Mouse (Mus musculus) embryonic facial prominence, embryonic 10.5 days (tissue): Measurements from ENCODE around the gene Negr1. TPM values are rescaled to one million over a fixed set of nuclear protein-coding genes. Genes with fewer than 3 reads are reported as not detected.

Source experiments
- DNase-seq: peaks from one replicate; pipeline ENCODE4 v3.0.0-alpha.2; 2017; ENCODE audit warnings: low spot score
- H3K27ac ChIP-seq: fragments of 300-500 bp; sonication (generic); replicated peaks from 2 replicates; pipeline ENCODE4 v1.5.1; 2016; ENCODE audit warnings: mild to moderate bottlenecking
- H3K27me3 ChIP-seq: fragments of 300-500 bp; sonication (generic); replicated peaks from 2 replicates; pipeline ENCODE4 v1.6.1; 2016; ENCODE audit warnings: low read depth, mild to moderate bottlenecking; ENCODE audit not compliant: poor library complexity, severe bottlenecking
- H3K36me3 ChIP-seq: fragments of 300-500 bp; sonication (generic); replicated peaks from 2 replicates; pipeline ENCODE4 v1.6.1; 2016; ENCODE audit warnings: mild to moderate bottlenecking, moderate library complexity
- H3K4me1 ChIP-seq: fragments of 300-500 bp; sonication (generic); 2 replicates; pipeline ENCODE4 v1.6.1; 2016
- H3K4me3 ChIP-seq: fragments of 300-500 bp; sonication (generic); 2 replicates; pipeline ENCODE4 v1.5.1; 2016; ENCODE audit warnings: mild to moderate bottlenecking, moderate library complexity
- H3K9me3 ChIP-seq: fragments of 300-500 bp; sonication (generic); 2 replicates; pipeline ENCODE4 v1.6.1; 2016; ENCODE audit warnings: mild to moderate bottlenecking
- WGBS: fragments of 180-500 bp; shearing (Covaris S2); methylation state at CpG from one replicate; pipeline ENCODE4 v1.1.7; 2016; 5-methylcytosine and 5-hydroxymethylcytosine counted together
- polyA plus RNA-seq: library from polyadenylated mRNA; unstranded; fragments of >200 nt; fragmentation: Nextera tagmentation; extraction: Ambion mirVana; gene quantifications from 2 replicates; pipeline ENCODE4 v1.2.1, GENCODE M21; 2016

The Negr1 gene
- polyA plus RNA-seq, 1 experiment from 2014 or later: 3.6 TPM

GRCm38 (mm10) chr3:156833920-156834319 is 272.3 kb downstream of the Negr1 start:
- no peak for DNase-seq
- no peak overlapping the region for H3K27ac ChIP-seq
- no peaks in the 10 kb centered on the region for H3K4me1 ChIP-seq
- H3K27me3 ChIP-seq: no peaks in the 10 kb centered on the region
- 69% methylated on average over 3 of the region's 3 CpGs for WGBS
- no peak overlapping the region for H3K4me3 ChIP-seq
- H3K36me3 ChIP-seq: no peaks in the 10 kb centered on the region
- H3K9me3 ChIP-seq: no peaks in the 10 kb centered on the region

- no peaks in the 10 kb centered on the region for H3K4me1 ChIP-seq
- H3K36me3 ChIP-seq: no peaks in the 10 kb centered on the region
- H3K4me3 ChIP-seq: no peak overlapping the region
- 86% methylated on average over 2 of the region's 2 CpGs for WGBS
- H3K27me3 ChIP-seq: no peaks in the 10 kb centered on the region
- H3K27ac ChIP-seq: no peak overlapping the region
- H3K9me3 ChIP-seq: no peaks in the 10 kb centered on the region
- DNase-seq: no peak
These were observed 277.0 kb downstream of the Negr1 start for GRCm38 (mm10) chr3:156838550-156838949.

GRCm38 (mm10) chr3:156848385-156848784 is 286.8 kb downstream of the Negr1 start:
- H3K36me3 ChIP-seq: no peaks in the 10 kb centered on the region
- no peak for DNase-seq
- WGBS: 80% methylated on average over 2 of the region's 2 CpGs
- no peaks in the 10 kb centered on the region for H3K4me1 ChIP-seq
- H3K27me3 ChIP-seq: no peaks in the 10 kb centered on the region
- H3K27ac ChIP-seq: no peak overlapping the region
- no peak overlapping the region for H3K4me3 ChIP-seq
- H3K9me3 ChIP-seq: no peaks in the 10 kb centered on the region

GRCm38 (mm10) chr3:156851921-156852320 is 290.3 kb downstream of the Negr1 start:
- Histone ChIP-seq H3K4me1 (no peaks in the 10 kb centered on the region), H3K27me3 (no peaks in the 10 kb centered on the region), H3K9me3 (no peaks in the 10 kb centered on the region), H3K4me3 (no peak overlapping the region), H3K36me3 (no peaks in the 10 kb centered on the region), H3K27ac (no peak overlapping the region)
- WGBS: 78% methylated on average over 3 of the region's 3 CpGs
- no peak for DNase-seq

GRCm38 (mm10) chr3:156870239-156870921 is 308.8 kb downstream of the Negr1 start:
- WGBS: 60% methylated on average over 3 of the region's 3 CpGs
- DNase-seq: no peak
- H3K36me3 ChIP-seq: no peaks in the 10 kb centered on the region
- peaks cover 12% of the 10 kb centered on the region for H3K4me1 ChIP-seq
- H3K4me3 ChIP-seq: no peak overlapping the region
- no peaks in the 10 kb centered on the region for H3K27me3 ChIP-seq
- no peak overlapping the region for H3K27ac ChIP-seq
- no peaks in the 10 kb centered on the region for H3K9me3 ChIP-seq

- Histone ChIP-seq H3K27ac (no peak overlapping the region), H3K36me3 (no peaks in the 10 kb centered on the region), H3K9me3 (no peaks in the 10 kb centered on the region), H3K27me3 (no peaks in the 10 kb centered on the region), H3K4me3 (no peak overlapping the region), H3K4me1 (peaks cover 12% of the 10 kb centered on the region)
- no peak for DNase-seq
- WGBS: 67% methylated on average over 2 of the region's 2 CpGs
These were observed 309.3 kb downstream of the Negr1 start for GRCm38 (mm10) chr3:156870922-156871257.

- no peaks in the 10 kb centered on the region for H3K27me3 ChIP-seq
- no peaks in the 10 kb centered on the region for H3K36me3 ChIP-seq
- no peak overlapping the region for H3K4me3 ChIP-seq
- WGBS: 71% methylated on average over 6 of the region's 6 CpGs
- H3K4me1 ChIP-seq: peaks cover 12% of the 10 kb centered on the region
- DNase-seq: peak; percentile 16
- no peaks in the 10 kb centered on the region for H3K9me3 ChIP-seq
- H3K27ac ChIP-seq: 0 out of 2 replicates have a peak overlapping the region, but pooled peaks have one; percentile 14
These were observed 310.1 kb downstream of the Negr1 start for GRCm38 (mm10) chr3:156871641-156872196.

- no peak overlapping the region for H3K4me3 ChIP-seq
- H3K9me3 ChIP-seq: no peaks in the 10 kb centered on the region
- DNase-seq: no peak
- peaks cover 4% of the 10 kb centered on the region for H3K4me1 ChIP-seq
- H3K36me3 ChIP-seq: no peaks in the 10 kb centered on the region
- no peaks in the 10 kb centered on the region for H3K27me3 ChIP-seq
- WGBS: 84% methylated on average over 1 of the region's 1 CpGs
- H3K27ac ChIP-seq: no peak overlapping the region
These were observed 315.0 kb downstream of the Negr1 start for GRCm38 (mm10) chr3:156876551-156876950.

- Histone ChIP-seq H3K36me3 (no peaks in the 10 kb centered on the region), H3K4me3 (no peak overlapping the region), H3K27me3 (no peaks in the 10 kb centered on the region), H3K27ac (no peak overlapping the region), H3K4me1 (no peaks in the 10 kb centered on the region), H3K9me3 (no peaks in the 10 kb centered on the region)
- 84% methylated on average over 3 of the region's 3 CpGs for WGBS
- DNase-seq: no peak
These were observed 320.5 kb downstream of the Negr1 start for GRCm38 (mm10) chr3:156882129-156882528.

- 93% methylated on average over 1 of the region's 1 CpGs for WGBS
- no peaks in the 10 kb centered on the region for H3K4me1 ChIP-seq
- DNase-seq: no peak
- no peaks in the 10 kb centered on the region for H3K36me3 ChIP-seq
- H3K27me3 ChIP-seq: no peaks in the 10 kb centered on the region
- H3K9me3 ChIP-seq: no peaks in the 10 kb centered on the region
- H3K4me3 ChIP-seq: no peak overlapping the region
- H3K27ac ChIP-seq: no peak overlapping the region
These were observed 322.3 kb downstream of the Negr1 start for GRCm38 (mm10) chr3:156883873-156884272.

- DNase-seq: no peak
- Histone ChIP-seq H3K27me3 (no peaks in the 10 kb centered on the region), H3K4me3 (no peak overlapping the region), H3K27ac (no peak overlapping the region), H3K9me3 (no peaks in the 10 kb centered on the region), H3K36me3 (no peaks in the 10 kb centered on the region), H3K4me1 (no peaks in the 10 kb centered on the region)
- 81% methylated on average over 1 of the region's 1 CpGs for WGBS
These were observed 324.1 kb downstream of the Negr1 start for GRCm38 (mm10) chr3:156885689-156886088.

GRCm38 (mm10) chr3:156886915-156887314 is 325.3 kb downstream of the Negr1 start:
- no peaks in the 10 kb centered on the region for H3K27me3 ChIP-seq
- no peaks in the 10 kb centered on the region for H3K4me1 ChIP-seq
- no peak overlapping the region for H3K27ac ChIP-seq
- no peaks in the 10 kb centered on the region for H3K36me3 ChIP-seq
- whole genome bisulfite sequencing: 96% methylated on average over 3 of the region's 3 CpGs
- no peak for DNase-seq
- no peaks in the 10 kb centered on the region for H3K9me3 ChIP-seq
- H3K4me3 ChIP-seq: no peak overlapping the region

GRCm38 (mm10) chr3:156890986-156891385 is 329.4 kb downstream of the Negr1 start:
- Histone ChIP-seq H3K4me3 (no peak overlapping the region), H3K27me3 (no peaks in the 10 kb centered on the region), H3K27ac (no peak overlapping the region), H3K9me3 (no peaks in the 10 kb centered on the region), H3K36me3 (no peaks in the 10 kb centered on the region), H3K4me1 (no peaks in the 10 kb centered on the region; the same call in 1 of the 2 replicates)
- no peak for DNase-seq
- 82% methylated on average over 4 of the region's 4 CpGs for WGBS
